Mouse (Mus musculus): ENCODE measurements around the gene Fam222a. TPM values are rescaled to one million over a fixed set of nuclear protein-coding genes. Genes with fewer than 3 reads are reported as not detected.

Gene Fam222a
- polyA plus RNA-seq, 1 experiment from 2014 or later: 9.9 TPM

- 95% methylated on average over 10 of the region's 10 CpGs for WGBS
Observed at GRCm38 (mm10) chr5:114548976-114549375, 18.8 kb upstream of the Fam222a start.

GRCm38 (mm10) chr5:114549770-114550169 is 18.0 kb upstream of the Fam222a start:
- Histone ChIP-seq H3K27ac (no peak overlapping the region), H3K36me3 (no peaks in the 10 kb centered on the region)

More at GRCm38 (mm10) chr5:114548976-114549375, 18.8 kb upstream of the Fam222a start:
- Histone ChIP-seq H3K4me2 (replicated peaks) (no peak overlapping the region), H3K27me3 (no peaks in the 10 kb centered on the region), H3K4me1 (peaks cover 20% of the 10 kb centered on the region), H3K27ac (no peak overlapping the region), H3K9ac (no peak overlapping the region), H3K36me3 (no peaks in the 10 kb centered on the region), H3K9me3 (replicated peaks) (no peaks in the 10 kb centered on the region), H3K4me3 (no peak overlapping the region)
- ATAC-seq (ENCODE audit: low FRiP score): no peak

GRCm38 (mm10) chr5:114550431-114550830 is 17.4 kb upstream of the Fam222a start:
- Histone ChIP-seq H3K9ac (no peak overlapping the region), H3K4me1 (peaks cover 20% of the 10 kb centered on the region), H3K27ac (peak overlapping the region; percentile 14; the same call in 1 of the 2 replicates), H3K27me3 (no peaks in the 10 kb centered on the region), H3K4me2 (replicated peaks) (no peak overlapping the region), H3K9me3 (replicated peaks) (no peaks in the 10 kb centered on the region), H3K36me3 (no peaks in the 10 kb centered on the region), H3K4me3 (no peak overlapping the region)
- no peak for ATAC-seq (ENCODE audit: low FRiP score)
- 48% methylated on average over 7 of the region's 7 CpGs for WGBS

More at GRCm38 (mm10) chr5:114549770-114550169, 18.0 kb upstream of the Fam222a start:
- H3K4me2 ChIP-seq (replicated peaks): no peak overlapping the region
- WGBS: 77% methylated on average over 3 of the region's 3 CpGs
- no peaks in the 10 kb centered on the region for H3K27me3 ChIP-seq
- peaks cover 20% of the 10 kb centered on the region for H3K4me1 ChIP-seq
- ATAC-seq (ENCODE audit: low FRiP score): no peak
- H3K9me3 ChIP-seq (replicated peaks): no peaks in the 10 kb centered on the region
- no peak overlapping the region for H3K9ac ChIP-seq
- H3K4me3 ChIP-seq: no peak overlapping the region

- no peak overlapping the region for H3K9ac ChIP-seq
- H3K4me2 ChIP-seq (replicated peaks): no peak overlapping the region
- H3K36me3 ChIP-seq: no peaks in the 10 kb centered on the region
- no peaks in the 10 kb centered on the region for H3K27me3 ChIP-seq
- no peak overlapping the region for H3K4me3 ChIP-seq
- H3K9me3 ChIP-seq (replicated peaks): no peaks in the 10 kb centered on the region
- WGBS: 19% methylated on average over 6 of the region's 6 CpGs
- no peak for ATAC-seq (ENCODE audit: low FRiP score)
- peaks cover 20% of the 10 kb centered on the region for H3K4me1 ChIP-seq
- H3K27ac ChIP-seq: peak overlapping the region; percentile 24; the same call in 1 of the 2 replicates
Observed at GRCm38 (mm10) chr5:114550886-114551492, 16.8 kb upstream of the Fam222a start.

- ATAC-seq (ENCODE audit: low FRiP score): peak; percentile 53
- peaks cover 20% of the 10 kb centered on the region for H3K4me1 ChIP-seq
- H3K27me3 ChIP-seq: no peaks in the 10 kb centered on the region
- no peak overlapping the region for H3K4me3 ChIP-seq
- H3K36me3 ChIP-seq: no peaks in the 10 kb centered on the region
- H3K4me2 ChIP-seq (replicated peaks): no peak overlapping the region
- H3K9me3 ChIP-seq (replicated peaks): no peaks in the 10 kb centered on the region
- no peak overlapping the region for H3K9ac ChIP-seq
- H3K27ac ChIP-seq: peak overlapping the region; percentile 46; the same call in 1 of the 2 replicates
- 66% methylated on average over 13 of the region's 13 CpGs for WGBS
Observed at GRCm38 (mm10) chr5:114552507-114553208, 15.2 kb upstream of the Fam222a start.

- no peaks in the 10 kb centered on the region for H3K36me3 ChIP-seq
- peaks cover 29% of the 10 kb centered on the region for H3K4me1 ChIP-seq
- H3K9ac ChIP-seq: no peak overlapping the region
- WGBS: 44% methylated on average over 8 of the region's 8 CpGs
- no peaks in the 10 kb centered on the region for H3K27me3 ChIP-seq
- peak; percentile 41; the same call in 1 of the 2 replicates for ATAC-seq (ENCODE audit: low FRiP score)
- no peak overlapping the region for H3K27ac ChIP-seq
- H3K4me2 ChIP-seq (replicated peaks): no peak overlapping the region
- H3K4me3 ChIP-seq: no peak overlapping the region
- H3K9me3 ChIP-seq (replicated peaks): no peaks in the 10 kb centered on the region
Observed at GRCm38 (mm10) chr5:114553706-114554105, 14.1 kb upstream of the Fam222a start.

- 93% methylated on average over 2 of the region's 2 CpGs for WGBS
- H3K36me3 ChIP-seq: no peaks in the 10 kb centered on the region
- H3K9me3 ChIP-seq (replicated peaks): no peaks in the 10 kb centered on the region
- ATAC-seq (ENCODE audit: low FRiP score): no peak
- no peak overlapping the region for H3K9ac ChIP-seq
- no peak overlapping the region for H3K27ac ChIP-seq
- H3K27me3 ChIP-seq: no peaks in the 10 kb centered on the region
- H3K4me3 ChIP-seq: no peak overlapping the region
- peaks cover 27% of the 10 kb centered on the region for H3K4me1 ChIP-seq
- no peak overlapping the region for H3K4me2 ChIP-seq (replicated peaks)
Observed at GRCm38 (mm10) chr5:114555424-114555823, 12.4 kb upstream of the Fam222a start.

- no peak overlapping the region for H3K4me3 ChIP-seq
- no peaks in the 10 kb centered on the region for H3K9me3 ChIP-seq (replicated peaks)
- no peak for ATAC-seq (ENCODE audit: low FRiP score)
- no peak overlapping the region for H3K4me2 ChIP-seq (replicated peaks)
- no peak overlapping the region for H3K9ac ChIP-seq
- peaks cover 28% of the 10 kb centered on the region for H3K4me1 ChIP-seq
- H3K27ac ChIP-seq: no peak overlapping the region
- no peaks in the 10 kb centered on the region for H3K36me3 ChIP-seq
- whole genome bisulfite sequencing: 74% methylated on average over 11 of the region's 11 CpGs
- H3K27me3 ChIP-seq: no peaks in the 10 kb centered on the region
Observed at GRCm38 (mm10) chr5:114556109-114556508, 11.7 kb upstream of the Fam222a start.

GRCm38 (mm10) chr5:114557765-114558731 is 9.8 kb upstream of the Fam222a start:
- Histone ChIP-seq H3K27ac (no peak overlapping the region; the same call in 1 of the 2 replicates), H3K27me3 (no peaks in the 10 kb centered on the region), H3K9me3 (replicated peaks) (no peaks in the 10 kb centered on the region), H3K4me1 (peaks cover 24% of the 10 kb centered on the region), H3K36me3 (no peaks in the 10 kb centered on the region), H3K9ac (no peak overlapping the region), H3K4me3 (no peak overlapping the region), H3K4me2 (replicated peaks) (no peak overlapping the region)
- ATAC-seq (ENCODE audit: low FRiP score): no peak
- WGBS: 57% methylated on average over 20 of the region's 20 CpGs

GRCm38 (mm10) chr5:114560533-114560936 is 7.3 kb upstream of the Fam222a start:
- Histone ChIP-seq H3K27me3 (peaks cover 8% of the 10 kb centered on the region), H3K9me3 (replicated peaks) (peaks cover 5% of the 10 kb centered on the region), H3K4me3 (no peak overlapping the region), H3K36me3 (no peaks in the 10 kb centered on the region), H3K27ac (peak overlapping the region; percentile 7; the same call in 1 of the 2 replicates), H3K9ac (no peak overlapping the region), H3K4me2 (replicated peaks) (0 out of 2 replicates have a peak overlapping the region, but pooled peaks have one; percentile 1), H3K4me1 (peaks cover 23% of the 10 kb centered on the region)
- WGBS: 29% methylated on average over 9 of the region's 9 CpGs
- no peak; the same call in 1 of the 2 replicates for ATAC-seq (ENCODE audit: low FRiP score)

- Histone ChIP-seq H3K27me3 (peaks cover 8% of the 10 kb centered on the region), H3K36me3 (no peaks in the 10 kb centered on the region), H3K9me3 (replicated peaks) (peaks cover 5% of the 10 kb centered on the region), H3K27ac (peak overlapping the region; percentile 23; the same call in 1 of the 2 replicates), H3K4me1 (peaks cover 24% of the 10 kb centered on the region), H3K4me2 (replicated peaks) (no peak overlapping the region), H3K9ac (no peak overlapping the region), H3K4me3 (no peak overlapping the region)
- ATAC-seq (ENCODE audit: low FRiP score): no peak
- 56% methylated on average over 5 of the region's 5 CpGs for WGBS
Observed at GRCm38 (mm10) chr5:114560965-114561364, 6.9 kb upstream of the Fam222a start.

- H3K9ac ChIP-seq: no peak overlapping the region
- H3K36me3 ChIP-seq: no peaks in the 10 kb centered on the region
- H3K27me3 ChIP-seq: peaks cover 8% of the 10 kb centered on the region
- H3K4me2 ChIP-seq (replicated peaks): no peak overlapping the region
- peaks cover 5% of the 10 kb centered on the region for H3K9me3 ChIP-seq (replicated peaks)
- peaks cover 25% of the 10 kb centered on the region for H3K4me1 ChIP-seq
- no peak overlapping the region for H3K4me3 ChIP-seq
- H3K27ac ChIP-seq: no peak overlapping the region
- 92% methylated on average over 7 of the region's 7 CpGs for WGBS
- ATAC-seq (ENCODE audit: low FRiP score): no peak
Observed at GRCm38 (mm10) chr5:114563994-114564393, 3.8 kb upstream of the Fam222a start.
